Mouse (Mus musculus) heart, adult 8-10 months (tissue): ENCODE data around the gene Mcemp1. TPM values are rescaled to one million over a fixed set of nuclear protein-coding genes. Genes with fewer than 3 reads are reported as not detected.

Source experiments
- DNase-seq: peaks from one replicate; pipeline ENCODE4 v3.0.0; 2022; ENCODE audit warnings: low spot score
- total RNA-seq, 4 experiments: library from RNA; stranded (reverse); gene quantifications; 2 replicates each; pipeline ENCODE4 v1.2.4; 2022

Mcemp1 gene
- total RNA-seq, 4 experiments from 2014 or later = 3.5 TPM; not detected in 3

DNA sequence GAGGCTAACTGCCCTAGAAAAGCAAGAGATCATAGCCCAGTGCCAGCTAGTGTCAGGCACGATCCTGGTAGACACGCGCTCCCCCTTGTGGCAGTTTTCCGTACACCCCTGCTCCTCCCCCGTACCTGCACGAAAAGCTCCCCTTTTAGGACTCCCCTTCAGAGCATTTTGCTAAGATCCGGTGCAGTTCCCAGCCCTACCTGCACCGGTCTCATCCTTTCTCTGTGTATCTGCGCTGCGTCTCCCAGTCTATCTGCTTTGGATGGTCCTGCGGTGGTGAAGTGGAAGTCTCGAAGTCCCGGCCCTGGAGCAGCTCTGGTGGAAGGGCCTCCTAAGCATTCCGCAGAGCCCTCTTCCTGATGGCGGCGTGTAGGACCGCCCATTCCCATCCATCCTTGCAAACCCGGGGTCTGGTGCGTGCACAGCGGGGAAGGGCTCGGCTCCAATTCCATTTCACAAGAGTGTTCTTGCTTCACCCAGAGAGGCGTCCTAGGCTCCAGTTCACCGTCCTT lies 6.5 kb downstream of the Mcemp1 start, which contains the start of gene Fcor:
Gene Fcor, minus strand, starts transcription at position 383 of the 512 bp plus-strand sequence.
- peak; percentile 78 for DNase-seq

- DNase-seq = no peak
Observed at GRCm38 (mm10) chr8:3674671-3675070, 9.1 kb downstream of the Mcemp1 start.

DNA sequence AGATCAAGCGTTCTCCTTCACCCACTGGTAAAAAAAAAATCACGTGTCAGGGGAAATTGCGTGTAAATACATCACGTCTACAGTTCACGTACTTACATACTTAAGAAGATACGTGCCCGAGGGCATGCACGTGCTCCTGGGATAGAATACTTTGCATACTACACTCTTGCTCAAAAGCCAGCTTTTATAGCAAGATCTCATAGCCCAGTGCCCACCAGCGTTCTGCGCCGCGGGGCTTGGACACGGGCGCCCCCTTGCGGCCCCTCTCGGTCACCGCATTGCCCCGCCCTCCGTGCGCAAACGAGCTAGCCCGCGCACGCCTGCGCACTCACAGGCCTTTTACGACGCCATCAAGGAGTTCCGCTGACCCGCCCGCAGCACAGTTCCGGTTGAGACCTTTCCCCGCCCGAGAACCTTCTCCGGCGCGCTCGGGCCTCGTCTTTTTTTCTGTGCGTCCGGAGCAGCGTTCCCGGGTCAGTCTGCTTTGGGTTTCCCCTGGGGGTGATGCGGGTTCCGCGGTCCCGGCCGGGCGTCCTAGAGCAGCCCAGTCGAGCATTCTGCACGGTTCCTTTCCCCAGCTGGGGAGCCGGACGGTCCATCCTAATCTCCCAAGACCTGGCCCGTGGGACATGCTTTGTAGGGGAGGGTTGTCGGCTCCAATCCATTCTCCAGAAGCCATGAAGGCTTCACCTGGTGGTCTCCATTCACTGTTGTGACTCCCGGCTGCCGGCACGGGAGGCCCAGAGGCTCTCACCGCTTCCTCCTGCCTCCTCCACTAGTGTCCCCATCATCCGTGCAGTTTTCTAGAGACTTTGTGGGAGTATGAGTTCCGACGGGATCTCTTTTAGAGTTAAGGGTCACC lies 10.8 kb downstream of the Mcemp1 start, which contains the start of gene Trappc5:
Gene Trappc5, plus strand, starts transcription at position 169 of the 862 bp plus-strand sequence.
- DNase-seq = peak; percentile 93

- peak; percentile 29 for DNase-seq
Observed at GRCm38 (mm10) chr8:3676993-3677579, 11.5 kb downstream of the Mcemp1 start.

DNA sequence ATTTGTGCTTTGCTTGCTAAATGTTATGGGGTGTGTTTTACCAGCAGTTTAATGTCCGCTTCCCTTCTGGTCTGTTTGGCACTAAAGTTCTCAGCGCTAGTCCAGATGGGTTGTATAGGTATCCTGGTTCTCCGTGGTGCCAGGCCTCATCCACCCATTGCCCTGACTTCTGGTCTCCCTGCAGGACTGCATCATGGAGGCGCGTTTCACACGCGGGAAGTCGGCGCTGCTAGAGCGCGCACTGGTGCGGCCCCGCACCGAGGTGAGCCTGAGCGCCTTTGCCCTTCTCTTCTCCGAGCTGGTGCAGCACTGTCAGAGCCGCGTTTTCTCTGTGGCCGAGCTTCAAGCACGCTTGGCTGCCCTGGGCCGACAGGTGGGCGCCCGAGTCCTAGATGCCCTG lies 13.3 kb downstream of the Mcemp1 start:
- DNase-seq = no peak

GRCm38 (mm10) chr8:3679236-3679635 lies 13.7 kb downstream of the Mcemp1 start:
- DNase-seq = no peak

- DNase-seq = no peak
Observed at GRCm38 (mm10) chr8:3679656-3680055, 14.1 kb downstream of the Mcemp1 start.

DNA sequence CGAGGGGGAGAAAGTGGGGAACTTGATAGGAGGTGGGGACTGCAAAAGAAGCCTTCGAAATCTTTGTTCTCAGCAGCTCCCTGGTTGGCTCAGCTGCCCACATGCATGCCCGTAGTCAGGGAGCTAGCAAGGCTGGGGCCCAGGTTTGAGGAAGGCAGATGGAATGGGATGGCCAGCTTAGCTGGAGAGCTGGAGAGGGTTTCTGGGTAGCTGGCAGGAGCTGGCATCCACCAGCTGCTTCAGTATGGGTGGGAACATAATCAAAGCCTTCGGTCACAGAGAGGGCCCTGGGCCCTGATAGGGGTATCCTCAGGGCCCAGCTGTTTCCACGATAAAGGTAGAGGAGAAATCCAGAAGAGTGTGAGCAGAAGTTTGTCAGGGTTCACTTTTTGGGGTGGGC lies 16.9 kb downstream of the Mcemp1 start:
- DNase-seq = no peak

- no peak for DNase-seq
Observed at GRCm38 (mm10) chr8:3683408-3684176, 18.0 kb downstream of the Mcemp1 start.

DNA sequence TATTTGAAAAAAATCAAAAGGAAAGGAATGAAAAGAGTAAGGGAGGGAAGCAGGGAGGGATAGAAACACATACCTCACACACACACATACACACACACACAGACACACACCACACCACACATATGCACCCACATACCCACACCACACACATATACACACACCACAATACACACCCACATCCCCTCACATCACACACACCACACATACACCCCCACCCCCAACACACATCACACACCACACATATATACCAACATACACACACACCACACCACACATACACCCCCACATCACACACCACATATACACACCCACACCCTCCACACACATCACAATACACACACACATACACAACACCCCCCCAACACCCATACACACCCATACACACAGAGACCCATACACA lies 19.0 kb downstream of the Mcemp1 start:
- DNase-seq = no peak

DNA sequence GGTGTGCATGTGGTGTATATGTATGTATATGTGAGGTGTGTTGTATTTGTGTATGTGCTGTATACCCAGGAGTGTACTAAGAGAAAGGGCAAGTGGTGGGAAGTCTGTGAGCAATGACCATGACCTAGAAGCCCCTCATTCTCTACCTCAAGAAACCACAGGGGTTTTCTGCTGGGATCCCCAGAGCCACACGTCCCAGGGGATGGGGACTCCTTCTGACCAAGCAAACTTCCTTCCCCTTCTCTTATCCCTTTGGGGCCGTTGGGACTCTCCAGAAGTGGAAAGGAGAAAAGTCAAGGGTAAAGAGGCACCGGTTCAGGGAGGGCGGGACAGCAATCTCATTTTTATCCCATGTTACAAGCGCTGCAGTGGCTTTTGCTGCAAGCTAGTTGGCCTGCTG lies 19.9 kb downstream of the Mcemp1 start:
- DNase-seq = no peak

DNA sequence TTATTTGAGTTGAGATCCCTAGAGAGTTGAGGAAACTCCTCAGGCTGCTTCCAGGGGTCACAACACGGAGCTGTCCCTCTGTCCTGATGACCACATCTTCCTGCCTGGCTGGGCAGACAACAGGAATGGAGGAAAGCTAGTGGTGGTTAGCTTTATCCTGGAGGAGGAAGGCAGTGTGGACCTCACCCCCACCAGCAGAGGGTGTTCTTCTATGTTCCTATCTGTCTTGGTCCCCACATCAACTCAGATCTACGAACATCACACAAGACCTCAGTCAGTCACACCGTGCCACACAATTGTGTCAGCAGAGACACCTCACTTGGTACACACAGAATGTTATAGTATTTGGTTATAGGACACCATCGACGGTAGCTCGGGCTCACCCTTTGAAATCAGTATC lies 22.0 kb downstream of the Mcemp1 start:
- DNase-seq = no peak

- no peak for DNase-seq
Observed at GRCm38 (mm10) chr8:3690774-3691173, 25.2 kb downstream of the Mcemp1 start.

DNA sequence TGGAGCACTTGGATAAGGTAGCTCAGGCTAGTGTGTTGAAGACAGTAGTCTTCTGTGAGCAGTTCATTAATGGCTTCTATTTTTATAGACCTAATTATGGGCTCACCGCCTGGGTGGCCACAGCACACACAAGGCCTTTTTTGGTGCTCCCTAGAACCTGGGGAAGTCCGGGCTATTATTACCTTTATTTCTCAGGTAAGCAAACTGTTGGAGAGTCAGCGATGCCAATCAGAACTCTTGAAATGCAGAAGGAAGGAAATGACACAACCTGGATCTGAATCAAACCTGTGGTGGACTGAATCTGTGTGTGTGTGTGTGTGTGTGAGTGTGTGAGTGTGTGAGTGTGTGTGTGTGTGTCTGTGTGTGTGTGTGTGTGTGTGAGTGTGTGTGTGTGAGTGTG lies 28.6 kb downstream of the Mcemp1 start, which contains the start of gene Fcer2a:
Gene Fcer2a, minus strand, starts transcription at position 55 of the 400 bp plus-strand sequence.
- DNase-seq = no peak

DNA sequence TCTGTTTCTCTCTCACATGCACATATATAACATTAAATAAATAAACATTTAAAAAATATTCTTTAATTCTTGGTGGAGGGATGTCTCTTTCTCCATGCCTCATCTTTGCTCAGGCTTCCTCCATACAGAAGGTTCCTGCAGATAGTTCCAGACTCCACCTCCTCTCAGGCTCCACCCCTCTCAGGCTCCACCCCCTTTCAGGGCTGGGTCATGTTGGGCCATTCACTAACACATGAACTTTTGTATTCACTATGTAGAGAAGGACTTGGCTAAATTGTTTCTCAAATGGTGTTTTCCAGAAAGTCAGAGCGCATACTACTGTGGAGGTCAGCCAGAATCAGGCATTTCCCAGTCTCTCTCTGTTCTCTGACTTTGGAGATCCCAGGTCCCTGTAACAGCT lies 35.9 kb downstream of the Mcemp1 start:
- DNase-seq = no peak

- DNase-seq = no peak
Observed at GRCm38 (mm10) chr8:3705711-3706110, 40.2 kb downstream of the Mcemp1 start.

GRCm38 (mm10) chr8:3707611-3708010 lies 42.1 kb downstream of the Mcemp1 start:
- DNase-seq = no peak

DNA sequence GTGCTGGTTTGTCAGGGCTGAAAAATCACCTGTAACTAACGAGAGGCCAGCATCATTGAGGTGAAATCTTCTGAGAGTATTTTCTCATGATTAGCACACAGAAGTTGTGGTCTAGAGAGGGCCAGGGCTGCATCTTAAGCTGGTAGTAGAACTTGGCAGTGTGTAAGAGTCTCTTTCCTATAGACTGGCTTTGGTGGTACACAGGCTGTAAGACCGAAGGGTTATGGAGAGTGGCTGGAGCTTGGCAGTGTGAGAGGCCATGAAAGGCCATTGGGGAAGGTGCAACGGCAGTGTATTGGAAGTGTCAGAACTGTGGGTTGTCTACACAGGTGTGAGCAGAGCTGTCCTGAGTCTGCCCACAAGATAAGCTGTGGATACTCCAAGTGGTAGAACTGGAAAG lies 44.8 kb downstream of the Mcemp1 start:
- no peak for DNase-seq

- peak; percentile 42 for DNase-seq
Observed at GRCm38 (mm10) chr8:3711646-3712045, 46.1 kb downstream of the Mcemp1 start.

DNA sequence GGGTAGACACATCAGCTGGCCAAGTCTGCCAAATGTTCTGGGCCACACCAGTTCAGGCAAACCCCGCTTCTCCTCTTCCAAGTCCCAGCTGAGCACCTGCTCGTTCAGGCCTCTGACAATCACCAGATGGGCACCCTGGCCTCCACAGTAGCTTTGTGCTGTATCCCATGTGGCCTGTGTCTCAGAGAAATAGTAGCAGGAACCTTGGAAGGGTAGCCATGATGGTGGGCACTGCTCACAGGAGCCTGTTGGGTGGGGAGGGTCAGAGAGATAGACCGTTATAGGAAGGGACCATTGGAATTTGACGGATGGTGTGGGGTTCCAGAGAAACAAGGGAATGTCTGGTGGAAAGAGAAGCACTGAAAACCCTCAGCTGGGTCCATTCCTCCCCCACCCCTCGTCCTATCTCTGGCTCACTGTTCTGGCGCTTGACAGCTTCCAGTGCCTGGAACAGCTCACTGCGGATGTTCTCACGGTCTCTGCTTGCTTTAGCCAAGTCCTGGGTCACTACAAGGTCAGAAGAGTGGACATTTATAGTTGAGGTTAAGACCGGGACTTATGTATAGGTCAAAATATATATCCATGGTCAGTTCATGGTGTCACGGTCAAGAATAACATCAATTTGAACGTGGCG lies 51.9 kb downstream of the Mcemp1 start:
- peak; percentile 39 for DNase-seq

GRCm38 (mm10) chr8:3718559-3718958 lies 53.0 kb downstream of the Mcemp1 start:
- DNase-seq = peak; percentile 63
